Mouse (Mus musculus) lung, postnatal 36 days (tissue): Measurements from ENCODE around the gene Mbnl2.
"Not testable (repeated sequence)": the region's sequence is repeated elsewhere in the genome, so short reads cannot be mapped to it uniquely, and the experiment has no call there.

Experiments
- DNase-seq: peaks from one replicate; pipeline ENCODE4 v3.0.0; 2022; ENCODE audit warnings: mixed read lengths

Gene Mbnl2

GRCm38 (mm10) chr14:120330881-120331514 is 55.5 kb downstream of the Mbnl2 start:
- DNase-seq, result no peak

GRCm38 (mm10) chr14:120333465-120334243 is 58.2 kb downstream of the Mbnl2 start:
- DNase-seq, result no peak

- DNase-seq, result no peak
Observed at GRCm38 (mm10) chr14:120335366-120335765, 59.9 kb downstream of the Mbnl2 start.

- DNase-seq, result no peak
Observed at GRCm38 (mm10) chr14:120335871-120336270, 60.4 kb downstream of the Mbnl2 start.

- DNase-seq, result peak; percentile 73
Observed at GRCm38 (mm10) chr14:120336380-120336779, 60.9 kb downstream of the Mbnl2 start.

- no peak for DNase-seq
Observed at GRCm38 (mm10) chr14:120336841-120337240, 61.4 kb downstream of the Mbnl2 start.

GRCm38 (mm10) chr14:120337731-120338462 is 62.4 kb downstream of the Mbnl2 start:
- DNase-seq, result peak; percentile 62

GRCm38 (mm10) chr14:120338706-120339105 is 63.2 kb downstream of the Mbnl2 start:
- DNase-seq, result no peak

GRCm38 (mm10) chr14:120341912-120342311 is 66.4 kb downstream of the Mbnl2 start:
- DNase-seq, result peak; percentile 79

GRCm38 (mm10) chr14:120342321-120342720 is 66.9 kb downstream of the Mbnl2 start:
- no peak for DNase-seq

GRCm38 (mm10) chr14:120344641-120345040 is 69.2 kb downstream of the Mbnl2 start:
- DNase-seq, result no peak

- no peak for DNase-seq
Observed at GRCm38 (mm10) chr14:120347410-120348315, 72.2 kb downstream of the Mbnl2 start.

- DNase-seq, result no peak
Observed at GRCm38 (mm10) chr14:120349332-120349731, 73.9 kb downstream of the Mbnl2 start.

GRCm38 (mm10) chr14:120352136-120352843 is 76.8 kb downstream of the Mbnl2 start:
- DNase-seq, result no peak

- no peak for DNase-seq
Observed at GRCm38 (mm10) chr14:120353211-120353610, 77.7 kb downstream of the Mbnl2 start.

GRCm38 (mm10) chr14:120354595-120354994 is 79.1 kb downstream of the Mbnl2 start:
- no peak for DNase-seq

- peak; percentile 68 for DNase-seq
Observed at GRCm38 (mm10) chr14:120355040-120355741, 79.7 kb downstream of the Mbnl2 start.

GRCm38 (mm10) chr14:120355742-120356440 is 80.4 kb downstream of the Mbnl2 start:
- DNase-seq, result peak; percentile 46

GRCm38 (mm10) chr14:120357321-120358070 is 82.0 kb downstream of the Mbnl2 start:
- DNase-seq, result peak; percentile 49

- not testable (repeated sequence) for DNase-seq
Observed at GRCm38 (mm10) chr14:120359608-120360007, 84.1 kb downstream of the Mbnl2 start.
